Mouse (Mus musculus) embryonic fibroblast, embryonic 13.5 days (primary cell): Measurements from ENCODE around the gene Hspa2.

ENCODE experiments used
- CTCF ChIP-seq: IDR thresholded peaks from 2 replicates; pipeline ENCODE4 v1.5.1; 2011; ENCODE audit warnings: mild to moderate bottlenecking, control low read depth, low read length, moderate library complexity, borderline replicate concordance; ENCODE audit not compliant: insufficient read depth
- POLR2A ChIP-seq: IDR thresholded peaks from 2 replicates; pipeline ENCODE4 v1.6.1; 2011; ENCODE audit warnings: low read depth, mild to moderate bottlenecking, control low read depth, low read length, moderate library complexity

DNA sequence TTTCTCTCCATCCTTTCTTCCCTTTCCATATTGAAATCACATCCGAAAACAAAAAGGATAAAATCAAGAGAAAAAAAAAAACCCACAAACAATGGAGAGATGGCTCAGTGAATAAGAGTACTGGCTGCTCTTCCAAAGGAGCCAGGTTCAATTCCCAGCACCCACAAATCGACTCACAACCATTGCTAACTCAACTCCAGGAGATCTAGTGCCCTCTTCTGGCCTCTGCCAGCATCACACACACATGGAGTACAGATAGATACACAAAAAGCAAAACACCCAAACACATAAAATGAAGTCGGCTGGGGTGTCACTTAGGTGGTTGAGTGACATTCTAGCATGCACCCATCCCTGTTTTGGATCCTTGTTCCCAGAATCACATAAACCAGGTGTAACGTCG lies 14.4 kb downstream of the Hspa2 start:
- no peak for TF ChIP-seq CTCF
- TF ChIP-seq POLR2A = no peak
